Comparison of ENCODE assay signal across 9 mouse cellular contexts in genomic region chr7:70347618-70347958, GRCm38 (mm10). TPM values are rescaled to one million over a fixed set of nuclear protein-coding genes. Genes with fewer than 3 reads are reported as not detected.
A peak's percentile ranks its signal among the peaks of the same experiment; 100 is the strongest.
DNase-seq lines count a peak whose midpoint lies in the region; ATAC-seq lines count a peak whose summit lies in the region.
"Had no signal": no experiment of that assay in that cellular context is flagged by ENCODE, and none has a peak within 500 bp of the region (broad histone marks: within the 10 kb centered on the region; RNA-seq: fewer than 3 reads in every experiment).

No protein-coding gene starts in this region.

- H3K9me3 ChIP-seq in lung, embryonic 16.5 days (ENCODE audit: control insufficient read depth, low read length), result no peaks in the 10 kb centered on the region
- no peaks in the 10 kb centered on the region for H3K9me3 ChIP-seq in limb, embryonic 10.5 days (replicated peaks)
- H3K9me3 ChIP-seq in neural tube, embryonic 15.5 days (replicated peaks), result no peaks in the 10 kb centered on the region

- peaks cover 54% of the 10 kb centered on the region for H3K4me1 ChIP-seq in lung, embryonic 16.5 days (replicated peaks; ENCODE audit: control insufficient read depth, insufficient read depth, low read length)
- peaks cover 92% of the 10 kb centered on the region for H3K4me1 ChIP-seq in limb, embryonic 10.5 days
- peaks cover 58% of the 10 kb centered on the region for H3K4me1 ChIP-seq in neural tube, embryonic 15.5 days

- peak overlapping the region; percentile 70 for H3K4me2 ChIP-seq in lung, embryonic 16.5 days (ENCODE audit: low read depth, low read length)
- peak overlapping the region; percentile 89 for H3K4me2 ChIP-seq in neural tube, embryonic 15.5 days

- peak overlapping the region; percentile 95 for H3K9ac ChIP-seq in lung, embryonic 16.5 days (ENCODE audit: low read length)
- 0 out of 2 replicates have a peak overlapping the region, but pooled peaks have one; percentile 26 for H3K9ac ChIP-seq in neural tube, embryonic 15.5 days (replicated peaks)

- H3K36me3 ChIP-seq in lung, embryonic 16.5 days (ENCODE audit: control insufficient read depth, insufficient read depth, low read length), result 0 out of 2 replicates have a peak, but pooled peaks cover 2% of the 10 kb centered on the region
- no peaks in the 10 kb centered on the region for H3K36me3 ChIP-seq in limb, embryonic 10.5 days
- no peaks in the 10 kb centered on the region for H3K36me3 ChIP-seq in neural tube, embryonic 15.5 days

- ATAC-seq in lung, embryonic 16.5 days (ENCODE audit: low read depth), result no peak
- ATAC-seq in neural tube, embryonic 15.5 days (ENCODE audit: low FRiP score), result no peak

- 41% methylated on average over 14 of the region's 14 CpGs for WGBS in lung, embryonic 16.5 days
- 10% methylated on average over 14 of the region's 14 CpGs for WGBS in limb, embryonic 10.5 days
- 18% methylated on average over 14 of the region's 14 CpGs for WGBS in neural tube, embryonic 15.5 days

- H3K4me3 ChIP-seq in lung, embryonic 16.5 days (ENCODE audit: low read length), result peak overlapping the region; percentile 66
- H3K4me3 ChIP-seq in limb, embryonic 10.5 days, result peak overlapping the region; percentile 67
- H3K4me3 ChIP-seq in neural tube, embryonic 15.5 days (replicated peaks), result 0 out of 2 replicates have a peak overlapping the region, but pooled peaks have one; percentile 6

- H3K27me3 ChIP-seq in lung, embryonic 16.5 days (ENCODE audit: control insufficient read depth, insufficient read depth, low read depth, low read length), result no peaks in the 10 kb centered on the region
- H3K27me3 ChIP-seq in limb, embryonic 10.5 days (ENCODE audit: low read depth, poor library complexity, severe bottlenecking), result peaks cover 45% of the 10 kb centered on the region
- peaks cover 26% of the 10 kb centered on the region for H3K27me3 ChIP-seq in neural tube, embryonic 15.5 days (replicated peaks)

- peak; percentile 30 for DNase-seq in adrenal gland, adult 2 months
- no peak for DNase-seq in adrenal gland, postnatal 14 days
- DNase-seq in lung, postnatal 36 days, result no peak
- DNase-seq in limb, embryonic 10.5 days (ENCODE audit: low spot score), result no peak
- DNase-seq in cerebellum, adult 9-10 months, result no peak
- no peak for DNase-seq in cerebellum, adult 8-10 months

- H3K27ac ChIP-seq in lung, embryonic 16.5 days (ENCODE audit: low read length), result peak overlapping the region; percentile 96
- peak overlapping the region; percentile 99 for H3K27ac ChIP-seq in limb, embryonic 10.5 days
- H3K27ac ChIP-seq in neural tube, embryonic 15.5 days (replicated peaks), result peak overlapping the region; percentile 88
- H3K27ac ChIP-seq: macrophage had no signal

RNA-seq across cellular contexts. Expression of gene Nr2f2, which starts 18.9 kb away (rescaled TPM):
- total RNA-seq in adrenal gland, adult 2 months (2021), result 100 to 1,000 TPM; 109 to 132 TPM
- 401 and 472 TPM in 2 replicates for polyA plus RNA-seq in adrenal gland, adult 2 months (2012; rRNA removed)
- total RNA-seq in adrenal gland, postnatal 14 days (2021), result 91.5 and 106 TPM in 2 replicates
- 83.5 and 95.7 TPM in 2 replicates for polyA plus RNA-seq in lung, embryonic 16.5 days (2015; fragmentation: Nextera tagmentation; extraction: Ambion mirVana)
- 48.0 and 56.8 TPM in 2 replicates for polyA plus RNA-seq in limb, embryonic 10.5 days (2016; fragmentation: Nextera tagmentation; extraction: Ambion mirVana)
- 60.3 and 62.5 TPM in 2 replicates for polyA plus RNA-seq in neural tube, embryonic 15.5 days (2015; fragmentation: Nextera tagmentation; extraction: Ambion mirVana)
- polyA plus RNA-seq: macrophage had no signal

Comparison
In these comparisons a context has a peak if more than half of its experiments do, and no peak if none do; other contexts are left out.
1. H3K4me3 ChIP-seq: peak in every context shown above with its lines; median percentile 67 in limb, embryonic 10.5 days; 66 in lung, embryonic 16.5 days; 6 in neural tube, embryonic 15.5 days.